8 mouse cellular contexts compared by ENCODE assay signal in genomic region chr11:89100403-89100802, GRCm38 (mm10). TPM values are rescaled to one million over a fixed set of nuclear protein-coding genes. Genes with fewer than 3 reads are reported as not detected.
DNase-seq lines count a peak whose midpoint lies in the region; ATAC-seq lines count a peak whose summit lies in the region.

No protein-coding gene starts in this region.

- H3K27ac ChIP-seq in embryonic facial prominence, embryonic 14.5 days (replicated peaks; ENCODE audit: low read depth, low read length) = no peak overlapping the region
- H3K27ac ChIP-seq in limb, embryonic 12.5 days = no peak overlapping the region
- H3K27ac ChIP-seq in midbrain, embryonic 14.5 days (replicated peaks; ENCODE audit: low read depth, low read length) = 0 out of 2 replicates have a peak overlapping the region, but pooled peaks have one; percentile 49

- H3K9me3 ChIP-seq in embryonic facial prominence, embryonic 14.5 days (ENCODE audit: control insufficient read depth, low read length) = no peaks in the 10 kb centered on the region
- H3K9me3 ChIP-seq in limb, embryonic 12.5 days = no peaks in the 10 kb centered on the region
- no peaks in the 10 kb centered on the region for H3K9me3 ChIP-seq in midbrain, embryonic 14.5 days (ENCODE audit: control insufficient read depth, low read length)

- H3K4me3 ChIP-seq in embryonic facial prominence, embryonic 14.5 days (ENCODE audit: low read depth, low read length) = peak overlapping the region; percentile 28
- H3K4me3 ChIP-seq in limb, embryonic 12.5 days (replicated peaks) = peak overlapping the region; percentile 17
- peak overlapping the region; percentile 17 for H3K4me3 ChIP-seq in midbrain, embryonic 14.5 days (replicated peaks; ENCODE audit: low read depth, low read length)

- DNase-seq in 416B (ENCODE audit: low read depth) = peak; percentile 90
- DNase-seq in adrenal gland, postnatal 4 days (ENCODE audit: low spot score in 2 of 2) = peak; percentile 70 to 72
- DNase-seq in embryonic facial prominence, embryonic 14.5 days (ENCODE audit: low spot score) = peak; percentile 83
- DNase-seq in heart, adult 8-10 months (ENCODE audit: low spot score) = peak; percentile 91
- DNase-seq in kidney, adult 8-10 months = peak; percentile 70 to 87
- DNase-seq in midbrain, embryonic 14.5 days = peak; percentile 90
- peak; percentile 73 for DNase-seq in spleen, adult 12 weeks (ENCODE audit: low spot score)

- 0% methylated on average over 9 of the region's 9 CpGs for WGBS in embryonic facial prominence, embryonic 14.5 days
- 2% methylated on average over 9 of the region's 9 CpGs for WGBS in limb, embryonic 12.5 days
- WGBS in midbrain, embryonic 14.5 days = under 1% methylated on average over 9 of the region's 9 CpGs

- H3K36me3 ChIP-seq in embryonic facial prominence, embryonic 14.5 days (ENCODE audit: control insufficient read depth, insufficient read depth, low read length) = no peaks in the 10 kb centered on the region
- no peaks in the 10 kb centered on the region for H3K36me3 ChIP-seq in limb, embryonic 12.5 days
- H3K36me3 ChIP-seq in midbrain, embryonic 14.5 days (ENCODE audit: control insufficient read depth, insufficient read depth, low read length) = no peaks in the 10 kb centered on the region

- H3K4me1 ChIP-seq in embryonic facial prominence, embryonic 14.5 days (ENCODE audit: control insufficient read depth, insufficient read depth, low read length) = no peaks in the 10 kb centered on the region; the same call in 1 of the 2 replicates
- H3K4me1 ChIP-seq in limb, embryonic 12.5 days (replicated peaks) = 0 out of 2 replicates have a peak, but pooled peaks cover 4% of the 10 kb centered on the region
- no peaks in the 10 kb centered on the region; the same call in 1 of the 2 replicates for H3K4me1 ChIP-seq in midbrain, embryonic 14.5 days (ENCODE audit: control insufficient read depth, insufficient read depth, low read length)

- no peaks in the 10 kb centered on the region for H3K27me3 ChIP-seq in embryonic facial prominence, embryonic 14.5 days (replicated peaks; ENCODE audit: control insufficient read depth, insufficient read depth, low read length)
- no peaks in the 10 kb centered on the region for H3K27me3 ChIP-seq in limb, embryonic 12.5 days
- no peaks in the 10 kb centered on the region for H3K27me3 ChIP-seq in midbrain, embryonic 14.5 days (ENCODE audit: control insufficient read depth, insufficient read depth, low read length)

- no peak overlapping the region for H3K9ac ChIP-seq in embryonic facial prominence, embryonic 14.5 days (ENCODE audit: low read depth, low read length)
- no peak overlapping the region for H3K9ac ChIP-seq in limb, embryonic 12.5 days (replicated peaks)
- H3K9ac ChIP-seq in midbrain, embryonic 14.5 days (replicated peaks; ENCODE audit: low read length) = no peak overlapping the region

- ATAC-seq in embryonic facial prominence, embryonic 14.5 days (ENCODE audit: low read depth) = peak; percentile 92
- 0 out of 2 replicates have a peak, but pooled peaks have one; percentile 56 for ATAC-seq in limb, embryonic 12.5 days (ENCODE audit: insufficient number of reproducible peaks, insufficient read depth, low FRiP score, low TSS enrichment, low read depth)
- ATAC-seq in midbrain, embryonic 14.5 days (ENCODE audit: low FRiP score, low TSS enrichment) = peak; percentile 68; the same call in 1 of the 2 replicates

- peak overlapping the region; percentile 54 for H3K4me2 ChIP-seq in embryonic facial prominence, embryonic 14.5 days (ENCODE audit: low read depth, low read length)
- peak overlapping the region; percentile 51 for H3K4me2 ChIP-seq in limb, embryonic 12.5 days
- H3K4me2 ChIP-seq in midbrain, embryonic 14.5 days (ENCODE audit: low read length) = peak overlapping the region; percentile 50

RNA-seq across cellular contexts. Expression of gene Gm525, which starts 26.8 kb away (rescaled TPM):
- under 1 TPM in 1 of 2 experiments, not detected in 1; 0.62 TPM for total RNA-seq in adrenal gland, postnatal 4 days (2021)
- polyA plus RNA-seq in embryonic facial prominence, embryonic 14.5 days (2014; fragmentation: Nextera tagmentation; extraction: Ambion mirVana) = 1.2 and 1.7 TPM in 2 replicates
- under 1 TPM in 1 of 4 experiments, not detected in 3; 0.60 TPM for total RNA-seq in heart, adult 8-10 months (2022)
- 0.73 and 0.83 TPM in 2 replicates for polyA plus RNA-seq in limb, embryonic 12.5 days (2016; fragmentation: Nextera tagmentation; extraction: Ambion mirVana)
- polyA plus RNA-seq in midbrain, embryonic 14.5 days (2014; fragmentation: Nextera tagmentation; extraction: Ambion mirVana) = not detected in 2 replicates

RNA-seq across cellular contexts. Expression of gene Dgke, which starts 33.8 kb away (rescaled TPM):
- total RNA-seq in adrenal gland, postnatal 4 days (2021) = 10 to 100 TPM; 11.3 to 14.2 TPM
- polyA plus RNA-seq in embryonic facial prominence, embryonic 14.5 days (2014; fragmentation: Nextera tagmentation; extraction: Ambion mirVana) = 3.0 and 3.6 TPM in 2 replicates
- total RNA-seq in heart, adult 8-10 months (2022) = 10 to 100 TPM in 2 of 4 experiments, 1 to 10 TPM in 2; 7.6 to 14.8 (median 11.0) TPM
- 5.5 and 6.6 TPM in 2 replicates for polyA plus RNA-seq in limb, embryonic 12.5 days (2016; fragmentation: Nextera tagmentation; extraction: Ambion mirVana)
- 15.3 and 16.2 TPM in 2 replicates for polyA plus RNA-seq in midbrain, embryonic 14.5 days (2014; fragmentation: Nextera tagmentation; extraction: Ambion mirVana)
